22 mouse cellular contexts compared by ENCODE assay signal in genomic region chr10:20963759-20964158, GRCm38 (mm10). TPM values are rescaled to one million over a fixed set of nuclear protein-coding genes. Genes with fewer than 3 reads are reported as not detected.
DNase-seq lines count a peak whose midpoint lies in the region; ATAC-seq and TF ChIP-seq lines count a peak whose summit lies in the region.
"Had no signal": no experiment of that assay in that cellular context is flagged by ENCODE, and none has a peak within 500 bp of the region (broad histone marks: within the 10 kb centered on the region; RNA-seq: fewer than 3 reads in every experiment).

No protein-coding gene starts in this region.

- TF ChIP-seq EP300 in heart, adult 2 months (IDR thresholded peaks at IDR 0.05; ENCODE audit: insufficient read depth, low read depth, low read length) = no peak
- no peak for TF ChIP-seq EP300 in liver, postnatal 0 days (IDR thresholded peaks at IDR 0.05; ENCODE audit: low read depth)

- WGBS in heart, adult 2 months = 94% methylated on average over 9 of the region's 9 CpGs
- 86% methylated on average over 9 of the region's 9 CpGs for WGBS in heart, embryonic 11.5 days (ENCODE audit: insufficient replicate concordance)
- 90% methylated on average over 9 of the region's 9 CpGs for WGBS in liver, postnatal 0 days (ENCODE audit: insufficient replicate concordance)

- H3K79me2 ChIP-seq in heart, adult 2 months (replicated peaks; ENCODE audit: control insufficient read depth, insufficient read depth, low read length) = no peaks in the 10 kb centered on the region

- no peak overlapping the region for H3K27ac ChIP-seq in heart, adult 2 months
- no peak overlapping the region for H3K27ac ChIP-seq in heart, embryonic 11.5 days (ENCODE audit: low read depth, low read length)
- no peak overlapping the region for H3K27ac ChIP-seq in liver, postnatal 0 days (ENCODE audit: low read depth)
- H3K27ac ChIP-seq: forebrain, embryonic 13.5 days; gastrocnemius, adult 2 months; heart, embryonic 10.5 days; kidney, postnatal 0 days; liver, embryonic 12.5 days; midbrain, embryonic 12.5 days had no signal

- no peak overlapping the region for H3K9ac ChIP-seq in heart, adult 2 months (ENCODE audit: low read depth, low read length)
- H3K9ac ChIP-seq in heart, embryonic 11.5 days (ENCODE audit: low read depth, low read length) = no peak overlapping the region
- no peak overlapping the region for H3K9ac ChIP-seq in liver, postnatal 0 days (replicated peaks)
- H3K9ac ChIP-seq: forebrain, embryonic 13.5 days; liver, embryonic 12.5 days; lung, embryonic 14.5 days; midbrain, embryonic 12.5 days had no signal

- H3K9me3 ChIP-seq in heart, embryonic 11.5 days (replicated peaks; ENCODE audit: control insufficient read depth, low read length) = 0 out of 2 replicates have a peak, but pooled peaks cover 2% of the 10 kb centered on the region
- H3K9me3 ChIP-seq in liver, postnatal 0 days (ENCODE audit: low read length) = no peaks in the 10 kb centered on the region
- H3K9me3 ChIP-seq: forebrain, embryonic 13.5 days; heart, embryonic 10.5 days; midbrain, embryonic 12.5 days had no signal

- intact Hi-C loops in heart, adult 2 months (cut with DNase I) = no loop called here
- intact Hi-C loops in gastrocnemius, postnatal 14 days (cut with DNase I; ENCODE audit: low total_unique reads) = no loop called here

- H3K27me3 ChIP-seq in heart, adult 2 months (ENCODE audit: control insufficient read depth, insufficient read depth, low read length) = no peaks in the 10 kb centered on the region
- no peaks in the 10 kb centered on the region for H3K27me3 ChIP-seq in heart, embryonic 11.5 days (ENCODE audit: control insufficient read depth, insufficient read depth, low read length)
- no peaks in the 10 kb centered on the region for H3K27me3 ChIP-seq in liver, postnatal 0 days (ENCODE audit: insufficient read depth, low read length)
- H3K27me3 ChIP-seq: forebrain, embryonic 13.5 days; liver, embryonic 12.5 days; midbrain, embryonic 12.5 days had no signal

- H3K4me3 ChIP-seq in heart, adult 2 months = no peak overlapping the region
- no peak overlapping the region for H3K4me3 ChIP-seq in heart, embryonic 11.5 days (ENCODE audit: low read depth, low read length)
- H3K4me3 ChIP-seq in liver, postnatal 0 days (ENCODE audit: low read depth, low read length) = no peak overlapping the region
- H3K4me3 ChIP-seq: forebrain, embryonic 13.5 days; gastrocnemius, adult 2 months; heart, embryonic 10.5 days; liver, embryonic 12.5 days; midbrain, embryonic 12.5 days had no signal

- H3K4me1 ChIP-seq in heart, adult 2 months (ENCODE audit: control insufficient read depth, insufficient read depth, low read length) = no peaks in the 10 kb centered on the region
- no peaks in the 10 kb centered on the region for H3K4me1 ChIP-seq in heart, embryonic 11.5 days (ENCODE audit: control insufficient read depth, insufficient read depth, low read length)
- no peaks in the 10 kb centered on the region for H3K4me1 ChIP-seq in liver, postnatal 0 days (ENCODE audit: insufficient read depth)
- H3K4me1 ChIP-seq: forebrain, embryonic 13.5 days; heart, embryonic 10.5 days; midbrain, embryonic 12.5 days had no signal

- no peak for TF ChIP-seq POLR2A in heart, adult 2 months (IDR thresholded peaks at IDR 0.05; ENCODE audit: insufficient read depth, low read depth, low read length)

- no peak for ATAC-seq in heart, embryonic 11.5 days (replicated peaks; ENCODE audit: insufficient number of reproducible peaks, low FRiP score, low TSS enrichment)
- ATAC-seq in liver, postnatal 0 days = no peak
- ATAC-seq: activated CD4-positive, CD25-positive, alpha-beta regulatory T cell, adult 4 months; forebrain, embryonic 13.5 days; hindbrain, embryonic 16.5 days; liver, embryonic 12.5 days had no signal

- H3K4me2 ChIP-seq in heart, embryonic 11.5 days = no peak overlapping the region
- H3K4me2 ChIP-seq in liver, postnatal 0 days (ENCODE audit: low read depth, low read length) = no peak overlapping the region
- H3K4me2 ChIP-seq: forebrain, embryonic 13.5 days; liver, embryonic 12.5 days; lung, embryonic 14.5 days; midbrain, embryonic 12.5 days had no signal

- no peak for DNase-seq in heart, adult 2 months
- DNase-seq in liver, postnatal 0 days = no peak
- DNase-seq in liver (no peak), R1 (ENCODE audit: low read depth, low spot score) (peak; percentile 58)
- DNase-seq in frontal cortex, adult 2 months (ENCODE audit: extremely low spot score in 1 of 2, low spot score in 1 of 2) = no peak
- no peak for DNase-seq in gastrocnemius, postnatal 14 days
- DNase-seq in cerebellum, adult 9-11 months = no peak
- DNase-seq: adrenal gland, adult 8-10 months; cerebellum, adult 18-20 months; cerebellum, postnatal 36 days; gastrocnemius, adult 2 months; kidney, adult 2 months; lung, embryonic 14.5 days; thymus, adult 2 months had no signal

- 0 out of 2 replicates have a peak, but pooled peaks have one; percentile 3 for TF ChIP-seq CTCF in heart, adult 2 months (IDR thresholded peaks at IDR 0.05)
- peak; percentile 34 for TF ChIP-seq CTCF in liver, postnatal 0 days (IDR thresholded peaks at IDR 0.05; ENCODE audit: low read depth)

- H3K36me3 ChIP-seq in heart, adult 2 months (ENCODE audit: control insufficient read depth, insufficient read depth, low read length) = no peaks in the 10 kb centered on the region
- H3K36me3 ChIP-seq in heart, embryonic 11.5 days (ENCODE audit: control insufficient read depth, insufficient read depth, low read length) = peaks cover 13% of the 10 kb centered on the region
- H3K36me3 ChIP-seq in liver, postnatal 0 days (replicated peaks; ENCODE audit: insufficient read depth, low read length) = no peaks in the 10 kb centered on the region; the same call in 1 of the 2 replicates

RNA-seq across cellular contexts. Expression of gene Ahi1, which starts 11.4 kb away (rescaled TPM):
- total RNA-seq in heart, adult 2 months (2021) = 1 to 10 TPM; 1.3 TPM
- polyA plus RNA-seq in heart, adult 2 months (2012; rRNA removed) = 0.86 and 2.3 TPM in 2 replicates
- 6.5 and 6.7 TPM in 2 replicates for polyA plus RNA-seq in heart, embryonic 11.5 days (2014; fragmentation: Nextera tagmentation; extraction: Ambion mirVana)
- 2.3 and 2.6 TPM in 2 replicates for polyA plus RNA-seq in liver, postnatal 0 days (2015; fragmentation: Nextera tagmentation; extraction: Ambion mirVana)
- polyA plus RNA-seq in frontal cortex, adult 2 months (2012; rRNA removed) = 275 and 304 TPM in 2 replicates
- 1 to 10 TPM; 1.2 to 1.6 TPM for total RNA-seq in gastrocnemius, postnatal 14 days (2021)

Comparison
In these comparisons a context has a peak if more than half of its experiments do, and no peak if none do; other contexts are left out.
1. RNA of gene Ahi1, which starts 11.4 kb away (polyA plus RNA-seq): 275 to 304 TPM in frontal cortex, adult 2 months; 6.5 to 6.7 TPM in heart, embryonic 11.5 days, 2.3 to 2.6 TPM in liver, postnatal 0 days and 0.86 to 2.3 TPM in heart, adult 2 months; every median in the first group is over 10 times any median in the second.